16 mouse cellular contexts compared by ENCODE assay signal in genomic region chr1:194161469-194161868, GRCm38 (mm10).
A peak's percentile ranks its signal among the peaks of the same experiment; 100 is the strongest.
DNase-seq lines count a peak whose midpoint lies in the region; ATAC-seq and TF ChIP-seq lines count a peak whose summit lies in the region.
"Had no signal": no experiment of that assay in that cellular context is flagged by ENCODE, and none has a peak within 500 bp of the region (broad histone marks: within the 10 kb centered on the region; RNA-seq: fewer than 3 reads in every experiment).

No protein-coding gene starts in this region.

- H3K36me3 ChIP-seq in hindbrain, embryonic 12.5 days = no peaks in the 10 kb centered on the region
- H3K36me3 ChIP-seq in hindbrain, embryonic 13.5 days = no peaks in the 10 kb centered on the region
- H3K36me3 ChIP-seq in neural tube, embryonic 12.5 days = no peaks in the 10 kb centered on the region
- no peaks in the 10 kb centered on the region for H3K36me3 ChIP-seq in forebrain, postnatal 0 days (ENCODE audit: insufficient read depth)
- H3K36me3 ChIP-seq: embryonic facial prominence, embryonic 13.5 days; limb, embryonic 15.5 days; liver, embryonic 15.5 days had no signal

- H3K27ac ChIP-seq in hindbrain, embryonic 12.5 days = peak overlapping the region; percentile 23
- no peak overlapping the region; the same call in 1 of the 2 replicates for H3K27ac ChIP-seq in hindbrain, embryonic 13.5 days
- no peak overlapping the region for H3K27ac ChIP-seq in neural tube, embryonic 12.5 days
- H3K27ac ChIP-seq in forebrain, postnatal 0 days (ENCODE audit: low read depth, low read length) = peak overlapping the region; percentile 76
- H3K27ac ChIP-seq: embryonic facial prominence, embryonic 13.5 days; limb, embryonic 15.5 days; liver, embryonic 15.5 days had no signal

- H3K4me1 ChIP-seq in hindbrain, embryonic 12.5 days = peaks cover 7% of the 10 kb centered on the region
- peaks cover 8% of the 10 kb centered on the region for H3K4me1 ChIP-seq in hindbrain, embryonic 13.5 days (replicated peaks)
- H3K4me1 ChIP-seq in neural tube, embryonic 12.5 days = peaks cover 6% of the 10 kb centered on the region
- H3K4me1 ChIP-seq in forebrain, postnatal 0 days (ENCODE audit: insufficient read depth) = 0 out of 2 replicates have a peak, but pooled peaks cover 6% of the 10 kb centered on the region
- H3K4me1 ChIP-seq: limb, embryonic 15.5 days; liver, embryonic 15.5 days had no signal

- no peak overlapping the region for H3K9ac ChIP-seq in hindbrain, embryonic 12.5 days
- no peak overlapping the region for H3K9ac ChIP-seq in hindbrain, embryonic 13.5 days
- no peak overlapping the region for H3K9ac ChIP-seq in neural tube, embryonic 12.5 days
- H3K9ac ChIP-seq in forebrain, postnatal 0 days = no peak overlapping the region
- H3K9ac ChIP-seq: embryonic facial prominence, embryonic 13.5 days; limb, embryonic 15.5 days; liver, embryonic 15.5 days had no signal

- no peaks in the 10 kb centered on the region for H3K27me3 ChIP-seq in hindbrain, embryonic 12.5 days
- no peaks in the 10 kb centered on the region for H3K27me3 ChIP-seq in hindbrain, embryonic 13.5 days
- no peaks in the 10 kb centered on the region for H3K27me3 ChIP-seq in neural tube, embryonic 12.5 days (replicated peaks)
- H3K27me3 ChIP-seq in forebrain, postnatal 0 days (ENCODE audit: insufficient read depth, low read length) = no peaks in the 10 kb centered on the region
- H3K27me3 ChIP-seq: embryonic facial prominence, embryonic 13.5 days; limb, embryonic 15.5 days; liver, embryonic 15.5 days had no signal

- ATAC-seq in hindbrain, embryonic 12.5 days (ENCODE audit: low FRiP score) = peak; percentile 2; the same call in 1 of the 2 replicates
- ATAC-seq in hindbrain, embryonic 13.5 days (ENCODE audit: low FRiP score) = no peak
- peak; percentile 30 for ATAC-seq in neural tube, embryonic 12.5 days (ENCODE audit: low FRiP score, low read depth)
- ATAC-seq in forebrain, postnatal 0 days = peak; percentile 59

- H3K4me3 ChIP-seq in hindbrain, embryonic 12.5 days = no peak overlapping the region
- H3K4me3 ChIP-seq in hindbrain, embryonic 13.5 days = no peak overlapping the region
- H3K4me3 ChIP-seq in neural tube, embryonic 12.5 days = no peak overlapping the region
- no peak overlapping the region for H3K4me3 ChIP-seq in forebrain, postnatal 0 days (ENCODE audit: low read depth, low read length)
- H3K4me3 ChIP-seq: embryonic facial prominence, embryonic 13.5 days; limb, embryonic 15.5 days; liver, embryonic 15.5 days had no signal

- no peak for TF ChIP-seq CTCF in forebrain, postnatal 0 days (IDR thresholded peaks at IDR 0.05; ENCODE audit: low read depth)

- no peak for DNase-seq in neural tube, embryonic 10.5 days (ENCODE audit: extremely low spot score, low spot score)
- DNase-seq in forebrain, postnatal 0 days = peak; percentile 68
- DNase-seq in kidney, postnatal 25 days = no peak
- DNase-seq in kidney, postnatal 14 days = no peak
- DNase-seq: adrenal gland, postnatal 36 days; B cell, adult 2 months; cerebellum, adult 8-10 months; kidney, adult 11 months; spleen, adult 18-20 months; thymus, postnatal 4 days had no signal

- no peaks in the 10 kb centered on the region for H3K9me3 ChIP-seq in hindbrain, embryonic 12.5 days (replicated peaks)
- no peaks in the 10 kb centered on the region for H3K9me3 ChIP-seq in hindbrain, embryonic 13.5 days
- no peaks in the 10 kb centered on the region for H3K9me3 ChIP-seq in neural tube, embryonic 12.5 days
- H3K9me3 ChIP-seq in forebrain, postnatal 0 days (ENCODE audit: low read length) = no peaks in the 10 kb centered on the region
- H3K9me3 ChIP-seq: embryonic facial prominence, embryonic 13.5 days; limb, embryonic 15.5 days; liver, embryonic 15.5 days had no signal

- no peak overlapping the region for H3K4me2 ChIP-seq in hindbrain, embryonic 12.5 days (replicated peaks)
- H3K4me2 ChIP-seq in hindbrain, embryonic 13.5 days = no peak overlapping the region
- H3K4me2 ChIP-seq in neural tube, embryonic 12.5 days (replicated peaks) = no peak overlapping the region
- H3K4me2 ChIP-seq in forebrain, postnatal 0 days (ENCODE audit: low read depth) = no peak overlapping the region
- H3K4me2 ChIP-seq: embryonic facial prominence, embryonic 13.5 days; limb, embryonic 15.5 days; liver, embryonic 15.5 days had no signal

- 55% methylated on average over 4 of the region's 4 CpGs for WGBS in hindbrain, embryonic 12.5 days
- WGBS in hindbrain, embryonic 13.5 days = 50% methylated on average over 4 of the region's 4 CpGs
- WGBS in neural tube, embryonic 12.5 days = 45% methylated on average over 4 of the region's 4 CpGs
- WGBS in forebrain, postnatal 0 days = 29% methylated on average over 4 of the region's 4 CpGs

Comparison
In these comparisons a context has a peak if more than half of its experiments do, and no peak if none do; other contexts are left out.
1. H3K27ac ChIP-seq: peak in hindbrain, embryonic 12.5 days (single experiment) and forebrain, postnatal 0 days (single experiment); none in hindbrain, embryonic 13.5 days (single experiment) and neural tube, embryonic 12.5 days (single experiment).